Mouse (Mus musculus): ENCODE measurements around the gene Tcf20. TPM values are rescaled to one million over a fixed set of nuclear protein-coding genes. Genes with fewer than 3 reads are reported as not detected.

The Tcf20 gene
- total and polyA plus RNA-seq, 3 experiments: 34.7 to 92.0 (median 91.8) TPM

GRCm38 (mm10) chr15:82829917-82830316 is 157.8 kb downstream of the Tcf20 start:
- no peak for DNase-seq (ENCODE audit: low read depth, low spot score)
- H3K4me1 ChIP-seq (ENCODE audit: control insufficient read depth in 1 of 2, insufficient read depth in 2 of 2, low read length in 2 of 2): no peaks in the 10 kb centered on the region; a peak in 2 of 4 replicates
- no peaks in the 10 kb centered on the region for H3K27me3 ChIP-seq (ENCODE audit: control insufficient read depth in 1 of 2, insufficient read depth in 2 of 2, low read length in 2 of 2)
- no peak overlapping the region for H3K9ac ChIP-seq (ENCODE audit: control insufficient read depth, low read depth, low read length, poor library complexity, severe bottlenecking)
- peaks cover 0 to 10% of the 10 kb centered on the region in 2 experiments; a peak in 3 of 4 replicates for H3K36me3 ChIP-seq (ENCODE audit: control insufficient read depth in 1 of 2, insufficient read depth in 2 of 2, low read length in 2 of 2)
- no peaks in the 10 kb centered on the region for H3K9me3 ChIP-seq (replicated peaks; ENCODE audit: insufficient read depth, low read length)
- no peak for TF ChIP-seq TCF12 (IDR thresholded peaks at IDR 0.05; ENCODE audit: low read depth, low read length)
- no peak for TF ChIP-seq RAD21 (IDR thresholded peaks at IDR 0.05; ENCODE audit: low read depth, low read length)
- no peak for TF ChIP-seq ZMIZ1 (IDR thresholded peaks at IDR 0.05; ENCODE audit: low read depth, low read length)
- no peak for TF ChIP-seq NRF1 (IDR thresholded peaks at IDR 0.05; ENCODE audit: insufficient read depth, low read depth, low read length, poor library complexity, severe bottlenecking)
- TF ChIP-seq USF2 (IDR thresholded peaks at IDR 0.05; ENCODE audit: borderline replicate concordance in 1 of 2, insufficient read depth in 1 of 2, low read depth in 1 of 2, low read length in 2 of 2): no peak
- TF ChIP-seq KAT2A (conservative IDR thresholded peaks at IDR 0.05; ENCODE audit: low read depth, low read length): no peak
- no peak for TF ChIP-seq NELFE (IDR thresholded peaks at IDR 0.05; ENCODE audit: low read depth, low read length)
- TF ChIP-seq SMC3 (IDR thresholded peaks at IDR 0.05; ENCODE audit: low read depth, low read length): no peak
- TF ChIP-seq UBTF (IDR thresholded peaks at IDR 0.05; ENCODE audit: borderline replicate concordance, insufficient read depth, low read depth, low read length): no peak
- TF ChIP-seq CTCF (IDR thresholded peaks at IDR 0.05 in 2 of 3, conservative IDR thresholded peaks at IDR 0.05 in 1 of 3; ENCODE audit: control insufficient read depth in 1 of 3, insufficient read depth in 1 of 3, low read depth in 2 of 3, low read length in 3 of 3, poor library complexity in 1 of 3, severe bottlenecking in 1 of 3): no peak
- H3K79me2 ChIP-seq (ENCODE audit: control insufficient read depth, insufficient read depth, low read length, poor library complexity): peaks cover 17% of the 10 kb centered on the region; the same call in 1 of the 2 replicates
- H3K4me3 ChIP-seq (ENCODE audit: control insufficient read depth in 1 of 2, insufficient read depth in 1 of 2, low read depth in 2 of 2, low read length in 2 of 2): no peak overlapping the region
- H3K27ac ChIP-seq (ENCODE audit: control insufficient read depth, low read depth, low read length): no peak overlapping the region

GRCm38 (mm10) chr15:82825866-82826265 is 161.8 kb downstream of the Tcf20 start:
- H3K79me2 ChIP-seq (ENCODE audit: control insufficient read depth, insufficient read depth, low read length, poor library complexity): peaks cover 16% of the 10 kb centered on the region; the same call in 1 of the 2 replicates
- H3K27ac ChIP-seq (ENCODE audit: control insufficient read depth, low read depth, low read length): no peak overlapping the region
- no peaks in the 10 kb centered on the region for H3K4me1 ChIP-seq (ENCODE audit: control insufficient read depth in 1 of 2, insufficient read depth in 2 of 2, low read length in 2 of 2)
- peaks cover 0 to 21% of the 10 kb centered on the region in 2 experiments; a peak in 2 of 4 replicates for H3K36me3 ChIP-seq (ENCODE audit: control insufficient read depth in 1 of 2, insufficient read depth in 2 of 2, low read length in 2 of 2)
- no peaks in the 10 kb centered on the region for H3K9me3 ChIP-seq (replicated peaks; ENCODE audit: insufficient read depth, low read length)
- TF ChIP-seq MEF2A (IDR thresholded peaks at IDR 0.05; ENCODE audit: extremely low read depth, insufficient replicate concordance, low read depth, low read length, poor library complexity, severe bottlenecking) (no peak), GATA1 (IDR thresholded peaks at IDR 0.05; ENCODE audit: low read depth, low read length) (no peak), MYC (IDR thresholded peaks at IDR 0.05; ENCODE audit: low read depth, low read length) (no peak), CTCF (IDR thresholded peaks at IDR 0.05 in 2 of 3, conservative IDR thresholded peaks at IDR 0.05 in 1 of 3; ENCODE audit: control insufficient read depth in 1 of 3, insufficient read depth in 1 of 3, low read depth in 2 of 3, low read length in 3 of 3, poor library complexity in 1 of 3, severe bottlenecking in 1 of 3) (no peak), NELFE (IDR thresholded peaks at IDR 0.05; ENCODE audit: low read depth, low read length) (no peak), ETS1 (IDR thresholded peaks at IDR 0.05; ENCODE audit: low read depth, low read length) (no peak), ZKSCAN1 (IDR thresholded peaks at IDR 0.05; ENCODE audit: low read depth, low read length) (no peak), E2F4 (IDR thresholded peaks at IDR 0.05; ENCODE audit: borderline replicate concordance, low read depth, low read length) (no peak), MYB (IDR thresholded peaks at IDR 0.05; ENCODE audit: low read depth, low read length) (no peak), JUND (IDR thresholded peaks at IDR 0.05; ENCODE audit: low read depth, low read length) (no peak)
- H3K9ac ChIP-seq (ENCODE audit: control insufficient read depth, low read depth, low read length, poor library complexity, severe bottlenecking): no peak overlapping the region
- no peaks in the 10 kb centered on the region for H3K27me3 ChIP-seq (ENCODE audit: control insufficient read depth in 1 of 2, insufficient read depth in 2 of 2, low read length in 2 of 2)
- no peak for DNase-seq (ENCODE audit: low read depth, low spot score)
- no peak overlapping the region for H3K4me3 ChIP-seq (ENCODE audit: control insufficient read depth in 1 of 2, insufficient read depth in 1 of 2, low read depth in 2 of 2, low read length in 2 of 2)

Measured in MEL (cell line).